Mouse (Mus musculus) Muller cell, postnatal 12 days (primary cell): ENCODE measurements around the gene Usp35.
A peak's percentile ranks its signal among the peaks of the same experiment; 100 is the strongest.

Source experiments
- DNase-seq: peaks from one replicate; pipeline ENCODE4 v3.0.0-alpha.2; 2015; ENCODE audit errors: inconsistent ontology term

Usp35 gene

DNA sequence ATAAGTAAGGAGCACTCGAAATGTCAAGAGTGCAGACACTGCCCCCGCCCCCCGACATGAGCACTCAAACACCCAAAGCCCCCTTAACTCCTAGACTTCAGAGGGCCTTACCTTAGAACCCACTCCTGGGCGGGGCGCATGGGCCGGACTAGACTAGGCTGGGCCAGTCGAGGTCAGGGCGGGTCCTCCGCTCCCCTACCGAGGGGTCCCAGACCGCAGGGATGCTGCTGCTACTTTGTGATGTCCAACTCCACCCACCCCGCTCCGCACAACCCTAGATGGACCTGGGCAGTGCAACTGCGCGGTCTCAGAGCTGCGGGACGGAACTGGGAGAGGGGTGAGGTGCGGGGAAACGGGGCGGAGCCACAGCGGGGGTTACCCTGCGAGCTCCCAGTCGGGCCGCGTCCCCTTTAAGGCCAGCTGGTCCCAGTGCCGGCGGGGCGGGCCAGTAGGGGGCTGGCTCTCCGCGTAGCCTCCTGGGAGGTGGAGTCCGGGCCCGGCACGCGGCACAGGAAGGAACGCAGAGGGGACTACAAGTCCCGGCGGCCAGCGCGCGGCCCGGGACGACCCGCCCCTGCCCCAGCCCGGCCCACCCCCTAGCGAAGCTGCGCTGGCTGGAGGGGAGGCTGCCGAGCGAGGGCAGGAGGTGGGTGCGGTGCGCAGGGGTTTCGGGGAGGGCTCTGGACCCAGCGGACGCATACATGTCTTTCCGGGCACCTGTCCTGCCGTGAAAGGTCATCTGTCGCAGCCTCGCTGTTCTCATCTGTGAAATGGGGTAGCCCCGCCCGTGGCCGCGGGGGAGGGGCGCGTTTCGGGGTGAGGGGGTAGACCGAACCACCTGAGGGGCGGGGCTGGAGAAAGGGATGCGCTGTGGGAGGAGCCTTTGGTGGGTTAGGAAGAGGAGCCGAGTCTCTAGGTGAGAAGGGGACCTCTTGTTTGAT lies at the start of gene Usp35, which contains the start of gene Kctd21:
Usp35 (minus strand) TSS at position 295 of the 941 bp plus-strand sequence.
Kctd21 (plus strand) TSS at position 602 of the 941 bp plus-strand sequence.
- DNase-seq, result peak; percentile 98

- DNase-seq, result no peak
These were observed 48.8 kb upstream of the Usp35 start for GRCm38 (mm10) chr7:97380500-97381123.

DNA sequence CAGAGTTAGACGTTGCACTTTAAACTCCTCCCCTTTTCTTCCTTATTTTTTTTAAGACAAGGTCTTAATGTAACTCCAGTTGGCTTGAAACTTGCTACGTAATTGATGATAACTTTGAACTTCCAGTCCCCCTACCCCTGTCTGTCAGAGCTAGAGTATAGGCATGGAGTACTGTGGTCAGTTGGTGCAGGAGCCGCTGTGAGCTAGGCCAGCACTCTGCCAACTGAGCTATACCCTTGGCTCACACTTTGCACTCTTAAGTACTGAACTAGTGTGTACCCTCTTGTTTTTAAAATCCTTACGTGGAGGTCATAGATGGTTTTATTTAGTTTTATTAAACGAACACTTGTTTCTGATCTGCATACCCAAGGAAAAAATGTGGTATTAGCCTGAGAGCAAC lies 47.5 kb upstream of the Usp35 start:
- no peak for DNase-seq

DNA sequence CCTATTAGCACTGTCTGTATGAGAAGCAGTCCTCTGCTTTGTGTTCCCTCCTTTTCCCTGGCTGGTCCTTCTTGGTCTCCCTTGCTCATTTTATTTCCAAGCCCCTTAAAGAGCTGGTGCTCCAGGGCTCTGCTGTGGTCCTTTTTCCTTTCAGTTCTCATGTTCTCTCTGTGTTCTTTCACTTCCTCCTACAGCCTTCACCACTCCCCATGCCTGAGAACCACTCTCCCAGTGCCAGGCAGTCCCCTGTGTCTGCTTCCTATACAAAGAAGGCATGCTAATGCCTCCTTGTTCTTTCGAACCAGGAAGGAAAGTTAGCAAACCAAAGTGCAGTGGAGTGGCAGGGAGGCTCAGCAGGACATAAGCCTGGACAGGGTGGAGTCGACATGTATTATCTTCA lies 44.1 kb upstream of the Usp35 start:
- no peak for DNase-seq

- no peak for DNase-seq
These were observed 43.3 kb upstream of the Usp35 start for GRCm38 (mm10) chr7:97375101-97375500.

DNA sequence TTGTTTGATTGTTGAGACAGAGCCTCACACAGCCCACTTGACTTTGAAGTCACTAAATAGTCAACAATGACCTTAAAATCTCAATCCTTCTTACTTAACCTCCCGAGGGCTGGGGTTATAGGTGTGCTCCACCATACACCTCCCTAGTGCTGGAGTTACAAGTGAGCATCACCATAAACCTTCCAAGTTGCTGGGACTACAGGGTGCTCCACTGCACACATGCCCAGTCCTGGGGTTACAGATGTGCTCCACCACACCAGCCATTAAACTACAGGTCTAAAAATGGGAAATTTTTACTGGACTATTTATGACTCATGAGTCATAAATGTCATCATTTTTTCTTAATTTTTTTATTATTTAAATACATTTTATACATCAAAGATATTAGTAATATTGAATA lies 34.1 kb upstream of the Usp35 start:
- DNase-seq, result no peak

DNA sequence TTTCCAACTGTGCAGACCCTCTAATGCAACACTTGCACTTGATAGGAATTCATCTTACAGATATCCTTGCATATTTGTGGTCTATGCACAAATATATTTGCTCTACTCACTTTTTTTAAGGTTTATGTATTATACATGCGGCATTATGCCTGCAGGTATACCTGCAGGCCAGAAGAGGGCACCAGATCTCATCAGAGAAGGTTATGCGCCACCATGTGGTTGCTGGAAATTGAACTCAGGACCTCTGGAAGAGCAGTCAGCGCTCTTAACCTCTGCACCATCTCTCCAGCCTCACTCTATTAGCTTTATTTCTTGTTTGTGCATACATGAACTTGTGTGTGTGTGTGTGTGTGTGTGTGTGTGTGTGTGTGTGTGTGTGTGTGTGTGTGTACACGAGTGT lies 29.6 kb upstream of the Usp35 start:
- no peak for DNase-seq

- no peak for DNase-seq
These were observed 29.1 kb upstream of the Usp35 start for GRCm38 (mm10) chr7:97360955-97361354.

GRCm38 (mm10) chr7:97360166-97360565 lies 28.3 kb upstream of the Usp35 start:
- no peak for DNase-seq

GRCm38 (mm10) chr7:97358347-97358746 lies 26.5 kb upstream of the Usp35 start:
- DNase-seq, result no peak

DNA sequence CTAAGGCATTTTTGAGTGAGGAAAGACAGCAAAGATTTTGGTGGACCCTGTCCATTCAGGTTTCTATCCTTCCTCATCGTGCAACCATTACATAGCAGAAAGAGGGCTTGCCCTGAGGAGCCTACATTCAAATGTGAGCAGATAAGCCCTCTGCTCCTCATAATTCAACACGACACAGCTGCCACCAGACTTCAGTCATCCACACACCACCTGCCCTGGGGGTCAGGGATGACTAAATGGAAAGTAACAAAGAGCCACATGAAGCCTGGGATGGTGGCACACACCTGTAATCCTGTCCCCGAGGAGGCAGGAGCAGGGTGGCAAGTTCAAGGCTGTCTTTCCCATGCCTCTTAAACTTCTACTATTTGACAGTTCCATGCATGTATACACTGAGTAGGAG lies 26.0 kb upstream of the Usp35 start:
- no peak for DNase-seq

GRCm38 (mm10) chr7:97356875-97357276 lies 25.1 kb upstream of the Usp35 start:
- DNase-seq, result peak; percentile 18

GRCm38 (mm10) chr7:97356253-97356652 lies 24.4 kb upstream of the Usp35 start:
- DNase-seq, result no peak

DNA sequence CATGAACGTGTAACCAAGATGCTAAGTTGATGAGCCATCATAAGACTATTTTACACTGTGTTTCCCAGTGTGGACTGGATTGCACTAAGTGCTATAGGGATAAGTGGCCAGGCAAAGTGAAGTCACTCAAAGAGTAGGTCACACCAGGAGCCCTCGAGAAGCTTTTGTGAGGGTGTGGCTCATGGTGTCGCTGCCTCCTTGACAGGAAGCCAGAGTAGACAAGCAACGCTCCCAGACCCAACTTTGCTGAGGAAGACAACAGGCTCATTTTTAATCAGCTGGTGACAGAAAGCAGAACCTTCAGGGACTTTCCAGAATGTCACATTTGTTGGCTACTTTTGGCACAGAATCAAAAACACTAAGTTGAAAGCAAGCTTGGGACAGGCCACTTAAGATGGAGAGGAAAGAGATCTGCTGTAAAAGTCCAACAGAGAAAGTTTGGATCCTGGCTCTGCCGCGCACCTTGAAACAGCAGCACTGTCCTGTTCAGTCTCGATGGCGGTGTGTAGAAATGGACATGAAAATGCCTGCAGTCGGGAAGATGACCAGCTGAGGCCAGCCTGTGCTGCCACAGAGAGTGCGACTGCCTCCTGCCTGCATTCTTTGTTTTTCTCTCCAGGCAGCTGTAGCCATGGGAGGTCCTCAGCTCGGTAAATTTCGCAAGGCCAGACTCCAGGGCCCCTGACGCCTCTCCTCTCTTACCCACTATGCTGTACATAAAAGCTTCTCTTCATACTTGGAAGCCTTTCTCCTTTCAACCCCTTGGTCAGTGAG lies 23.4 kb upstream of the Usp35 start:
- peak; percentile 40 for DNase-seq

DNA sequence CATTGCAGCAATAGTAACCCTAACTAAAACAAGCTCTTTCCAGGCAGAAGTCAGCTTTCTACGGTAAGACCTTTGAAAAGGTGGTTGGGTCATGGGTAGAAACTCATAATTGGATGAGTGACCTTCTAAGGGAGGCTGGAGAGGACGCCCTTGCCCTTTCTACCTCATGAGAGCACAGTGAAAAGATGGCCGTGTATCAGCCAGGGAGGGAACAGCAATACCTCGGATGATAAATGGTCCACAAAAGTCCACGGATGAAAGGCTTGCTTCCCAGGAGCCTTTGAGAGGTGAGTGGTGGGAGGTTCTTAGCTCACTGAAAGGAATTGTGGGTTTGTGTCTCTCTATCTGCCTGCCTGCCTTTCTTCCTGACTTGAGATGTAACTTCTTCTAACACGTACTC lies 21.5 kb upstream of the Usp35 start:
- DNase-seq, result no peak

DNA sequence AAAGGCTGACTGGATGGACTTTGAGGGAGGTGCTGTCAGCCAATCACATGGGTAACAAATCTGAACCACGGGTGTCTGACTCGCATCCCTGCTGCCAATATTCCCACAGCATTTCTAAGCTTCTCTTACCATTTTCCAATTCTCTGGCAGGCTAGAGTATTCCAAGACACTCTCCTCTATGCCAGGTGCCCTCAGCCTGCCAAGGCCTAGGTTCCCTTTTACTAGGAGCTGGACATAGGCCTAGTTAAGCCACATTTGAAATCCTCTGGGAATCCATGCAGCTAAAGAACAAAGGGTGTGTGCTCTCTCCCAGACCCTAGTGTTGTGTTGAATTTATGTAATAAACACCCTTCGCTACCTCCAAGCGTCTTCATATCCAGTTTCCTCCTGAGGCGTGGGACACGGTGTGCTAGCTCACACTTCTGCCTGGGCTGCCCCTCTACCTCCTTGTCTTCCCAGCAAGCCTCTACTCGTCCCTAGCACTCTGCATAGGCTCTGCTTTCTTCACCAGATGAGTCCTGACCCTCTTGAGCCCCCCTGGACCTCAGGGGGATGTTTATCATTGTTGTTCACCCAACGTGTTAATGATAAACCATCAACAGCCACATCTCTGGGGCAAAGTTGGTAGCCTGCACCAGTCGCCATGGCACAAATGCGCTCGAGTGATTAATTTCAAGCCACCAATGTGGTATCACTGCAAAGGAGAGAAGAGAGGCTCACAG lies 20.1 kb upstream of the Usp35 start:
- DNase-seq, result no peak

DNA sequence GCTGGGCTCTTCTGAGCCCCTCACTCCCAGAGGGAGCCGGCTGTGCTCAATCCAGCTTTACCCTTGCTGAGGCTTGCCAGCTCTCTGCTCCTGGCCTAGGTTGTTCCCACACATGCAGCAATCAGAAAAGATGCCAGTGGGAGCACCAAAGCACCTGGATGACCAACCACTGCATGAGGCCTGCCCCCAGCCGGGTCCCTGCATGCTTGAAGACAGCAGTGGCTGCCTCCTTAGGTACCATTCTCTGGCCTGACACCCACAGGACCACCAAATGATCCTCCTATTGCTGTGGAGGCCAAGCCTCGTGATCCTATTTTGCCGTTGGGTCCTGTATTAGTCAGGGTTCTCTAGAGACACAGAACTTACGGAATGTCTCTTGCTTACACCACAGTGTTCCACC lies 19.1 kb upstream of the Usp35 start:
- DNase-seq, result no peak

- no peak for DNase-seq
These were observed 17.6 kb upstream of the Usp35 start for GRCm38 (mm10) chr7:97349438-97349837.

DNA sequence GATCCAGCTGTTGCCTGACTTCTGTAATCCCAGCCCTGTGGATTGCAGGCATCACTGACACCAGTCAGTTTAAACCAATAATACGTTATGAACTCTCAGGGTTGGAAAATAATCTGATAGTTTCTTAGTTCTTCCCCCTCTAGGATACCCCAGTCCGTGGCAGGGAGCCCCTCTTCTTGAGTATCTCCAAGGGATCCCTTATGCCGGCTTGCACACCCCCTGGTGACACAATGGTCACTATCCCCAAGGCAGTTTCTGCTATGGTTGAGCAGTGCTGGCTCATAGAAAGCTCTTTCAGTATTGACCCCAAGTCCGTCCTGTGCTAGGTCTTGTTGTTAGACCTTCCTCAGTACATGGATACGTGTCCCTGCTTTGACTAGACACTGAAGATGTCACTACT lies 17.0 kb upstream of the Usp35 start:
- no peak for DNase-seq

GRCm38 (mm10) chr7:97348318-97348717 lies 16.5 kb upstream of the Usp35 start:
- DNase-seq, result no peak

GRCm38 (mm10) chr7:97347464-97347863 lies 15.6 kb upstream of the Usp35 start:
- no peak for DNase-seq

- DNase-seq, result no peak
These were observed 15.0 kb upstream of the Usp35 start for GRCm38 (mm10) chr7:97346822-97347166.
